Mouse (Mus musculus): ENCODE data around the gene Picalm. TPM values are rescaled to one million over a fixed set of nuclear protein-coding genes. Genes with fewer than 3 reads are reported as not detected.
"Not testable (repeated sequence)": the region's sequence is repeated elsewhere in the genome, so short reads cannot be mapped to it uniquely, and the experiment has no call there.

Gene Picalm
- polyA plus RNA-seq, 1 experiment, result 185 TPM

- H3K27ac ChIP-seq (ENCODE audit: control insufficient read depth, insufficient read depth, low read depth, low read length, poor library complexity), result no peak overlapping the region
- 49% methylated on average over 2 of the region's 2 CpGs for WGBS
- peaks cover 5% of the 10 kb centered on the region for H3K4me1 ChIP-seq (ENCODE audit: control insufficient read depth, insufficient read depth, low read length)
- TF ChIP-seq CTCF (IDR thresholded peaks at IDR 0.05; ENCODE audit: control insufficient read depth, insufficient read depth, low read length), result peak; percentile 76
- no peak for TF ChIP-seq POLR2A (IDR thresholded peaks at IDR 0.05; ENCODE audit: borderline replicate concordance, control insufficient read depth, low read depth, low read length)
- H3K4me3 ChIP-seq (replicated peaks; ENCODE audit: control insufficient read depth, low read depth, low read length), result no peak overlapping the region
Measured at GRCm38 (mm10) chr7:90150311-90150710, 20.3 kb downstream of the Picalm start.

- no peak overlapping the region for H3K27ac ChIP-seq (ENCODE audit: control insufficient read depth, insufficient read depth, low read depth, low read length, poor library complexity)
- WGBS, result 92% methylated on average over 2 of the region's 2 CpGs
- TF ChIP-seq CTCF (IDR thresholded peaks at IDR 0.05; ENCODE audit: control insufficient read depth, insufficient read depth, low read length) (no peak), POLR2A (IDR thresholded peaks at IDR 0.05; ENCODE audit: borderline replicate concordance, control insufficient read depth, low read depth, low read length) (no peak)
- H3K4me1 ChIP-seq (ENCODE audit: control insufficient read depth, insufficient read depth, low read length), result no peaks in the 10 kb centered on the region
- H3K4me3 ChIP-seq (replicated peaks; ENCODE audit: control insufficient read depth, low read depth, low read length), result no peak overlapping the region
Measured at GRCm38 (mm10) chr7:90158034-90158433, 28.0 kb downstream of the Picalm start.

- WGBS, result 89% methylated on average over 5 of the region's 5 CpGs
- no peak overlapping the region for H3K4me3 ChIP-seq (replicated peaks; ENCODE audit: control insufficient read depth, low read depth, low read length)
- TF ChIP-seq CTCF (IDR thresholded peaks at IDR 0.05; ENCODE audit: control insufficient read depth, insufficient read depth, low read length) (no peak), POLR2A (IDR thresholded peaks at IDR 0.05; ENCODE audit: borderline replicate concordance, control insufficient read depth, low read depth, low read length) (no peak)
- H3K4me1 ChIP-seq (ENCODE audit: control insufficient read depth, insufficient read depth, low read length), result no peaks in the 10 kb centered on the region
- no peak overlapping the region for H3K27ac ChIP-seq (ENCODE audit: control insufficient read depth, insufficient read depth, low read depth, low read length, poor library complexity)
Measured at GRCm38 (mm10) chr7:90160598-90160997, 30.6 kb downstream of the Picalm start.

GRCm38 (mm10) chr7:90164276-90164675, 34.3 kb downstream of the Picalm start:
- H3K4me3 ChIP-seq (replicated peaks; ENCODE audit: control insufficient read depth, low read depth, low read length), result no peak overlapping the region
- H3K27ac ChIP-seq (ENCODE audit: control insufficient read depth, insufficient read depth, low read depth, low read length, poor library complexity), result no peak overlapping the region
- WGBS, result 72% methylated on average over 1 of the region's 1 CpGs
- no peak for TF ChIP-seq CTCF (IDR thresholded peaks at IDR 0.05; ENCODE audit: control insufficient read depth, insufficient read depth, low read length)
- no peak for TF ChIP-seq POLR2A (IDR thresholded peaks at IDR 0.05; ENCODE audit: borderline replicate concordance, control insufficient read depth, low read depth, low read length)
- no peaks in the 10 kb centered on the region for H3K4me1 ChIP-seq (ENCODE audit: control insufficient read depth, insufficient read depth, low read length)

- no peak for TF ChIP-seq POLR2A (IDR thresholded peaks at IDR 0.05; ENCODE audit: borderline replicate concordance, control insufficient read depth, low read depth, low read length)
- TF ChIP-seq CTCF (IDR thresholded peaks at IDR 0.05; ENCODE audit: control insufficient read depth, insufficient read depth, low read length), result no peak
- Histone ChIP-seq H3K27ac (ENCODE audit: control insufficient read depth, insufficient read depth, low read depth, low read length, poor library complexity) (no peak overlapping the region), H3K4me3 (replicated peaks; ENCODE audit: control insufficient read depth, low read depth, low read length) (no peak overlapping the region)
Measured at GRCm38 (mm10) chr7:90165970-90166369, 36.0 kb downstream of the Picalm start.

GRCm38 (mm10) chr7:90167777-90168176, 37.8 kb downstream of the Picalm start:
- not testable (repeated sequence) for H3K27ac ChIP-seq (ENCODE audit: control insufficient read depth, insufficient read depth, low read depth, low read length, poor library complexity); H3K4me3 ChIP-seq (replicated peaks; ENCODE audit: control insufficient read depth, low read depth, low read length); H3K4me1 ChIP-seq (ENCODE audit: control insufficient read depth, insufficient read depth, low read length)
- 91% methylated on average over 10 of the region's 10 CpGs for WGBS

More at GRCm38 (mm10) chr7:90165970-90166369, 36.0 kb downstream of the Picalm start:
- no peaks in the 10 kb centered on the region for H3K4me1 ChIP-seq (ENCODE audit: control insufficient read depth, insufficient read depth, low read length)
- 45% methylated on average over 1 of the region's 1 CpGs for WGBS

- TF ChIP-seq POLR2A (IDR thresholded peaks at IDR 0.05; ENCODE audit: borderline replicate concordance, control insufficient read depth, low read depth, low read length) (no peak), CTCF (IDR thresholded peaks at IDR 0.05; ENCODE audit: control insufficient read depth, insufficient read depth, low read length) (no peak)
- WGBS, result 94% methylated on average over 1 of the region's 1 CpGs
- no peak overlapping the region for H3K27ac ChIP-seq (ENCODE audit: control insufficient read depth, insufficient read depth, low read depth, low read length, poor library complexity)
- H3K4me1 ChIP-seq (ENCODE audit: control insufficient read depth, insufficient read depth, low read length), result no peaks in the 10 kb centered on the region
- no peak overlapping the region for H3K4me3 ChIP-seq (replicated peaks; ENCODE audit: control insufficient read depth, low read depth, low read length)
Measured at GRCm38 (mm10) chr7:90173778-90174177, 43.8 kb downstream of the Picalm start.

GRCm38 (mm10) chr7:90175576-90175975, 45.6 kb downstream of the Picalm start:
- 93% methylated on average over 2 of the region's 2 CpGs for WGBS
- TF ChIP-seq POLR2A (IDR thresholded peaks at IDR 0.05; ENCODE audit: borderline replicate concordance, control insufficient read depth, low read depth, low read length) (no peak), CTCF (IDR thresholded peaks at IDR 0.05; ENCODE audit: control insufficient read depth, insufficient read depth, low read length) (no peak)
- Histone ChIP-seq H3K4me1 (ENCODE audit: control insufficient read depth, insufficient read depth, low read length) (no peaks in the 10 kb centered on the region), H3K27ac (ENCODE audit: control insufficient read depth, insufficient read depth, low read depth, low read length, poor library complexity) (no peak overlapping the region), H3K4me3 (replicated peaks; ENCODE audit: control insufficient read depth, low read depth, low read length) (no peak overlapping the region)

GRCm38 (mm10) chr7:90180635-90181034, 50.6 kb downstream of the Picalm start:
- H3K4me1 ChIP-seq (ENCODE audit: control insufficient read depth, insufficient read depth, low read length), result no peaks in the 10 kb centered on the region
- no peak for TF ChIP-seq CTCF (IDR thresholded peaks at IDR 0.05; ENCODE audit: control insufficient read depth, insufficient read depth, low read length)
- no peak for TF ChIP-seq POLR2A (IDR thresholded peaks at IDR 0.05; ENCODE audit: borderline replicate concordance, control insufficient read depth, low read depth, low read length)
- no peak overlapping the region for H3K27ac ChIP-seq (ENCODE audit: control insufficient read depth, insufficient read depth, low read depth, low read length, poor library complexity)
- no peak overlapping the region for H3K4me3 ChIP-seq (replicated peaks; ENCODE audit: control insufficient read depth, low read depth, low read length)
- WGBS, result 92% methylated on average over 1 of the region's 1 CpGs

All from bone marrow, adult 2 months (tissue).